Mouse (Mus musculus) left cerebral cortex, adult 9 months (tissue): ENCODE results near the gene Plcl2.

Source experiments
- DNase-seq, 2 experiments: peaks; one replicate each; pipeline ENCODE4 v3.0.0; 2022; ENCODE audit warnings: low spot score in 2 of 2

The Plcl2 gene

DNA sequence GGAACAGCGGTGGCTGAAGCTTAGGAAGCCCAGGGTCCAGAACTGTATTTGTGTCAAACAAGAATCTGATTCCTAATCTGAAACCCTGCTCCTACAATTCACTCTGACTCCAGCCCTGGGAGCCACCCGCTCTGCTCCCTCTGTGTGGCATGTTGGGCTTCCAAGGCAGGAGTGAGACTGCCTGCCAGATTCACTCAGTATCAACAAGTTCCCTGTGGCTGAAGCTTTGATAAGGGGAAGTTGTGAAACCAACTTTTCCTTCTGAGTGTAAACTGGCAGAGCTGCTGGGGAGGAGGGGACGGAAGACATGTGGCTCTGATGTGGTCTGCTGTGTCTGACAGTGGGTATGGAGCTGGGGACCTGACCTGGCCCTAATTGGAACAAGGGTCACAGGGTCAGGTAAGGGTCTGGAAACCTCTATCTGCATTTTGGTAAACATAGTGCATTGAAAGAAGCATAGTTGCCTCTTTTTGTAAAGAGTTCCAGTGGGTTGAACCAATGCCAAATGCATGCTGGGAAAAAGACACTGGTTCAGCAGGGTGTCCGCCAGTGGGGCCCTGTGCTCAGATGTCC, 226.3 kb downstream of the Plcl2 start:
- no peak for DNase-seq

GRCm38 (mm10) chr17:50735955-50736533, 226.8 kb downstream of the Plcl2 start:
- DNase-seq, result no peak

DNA sequence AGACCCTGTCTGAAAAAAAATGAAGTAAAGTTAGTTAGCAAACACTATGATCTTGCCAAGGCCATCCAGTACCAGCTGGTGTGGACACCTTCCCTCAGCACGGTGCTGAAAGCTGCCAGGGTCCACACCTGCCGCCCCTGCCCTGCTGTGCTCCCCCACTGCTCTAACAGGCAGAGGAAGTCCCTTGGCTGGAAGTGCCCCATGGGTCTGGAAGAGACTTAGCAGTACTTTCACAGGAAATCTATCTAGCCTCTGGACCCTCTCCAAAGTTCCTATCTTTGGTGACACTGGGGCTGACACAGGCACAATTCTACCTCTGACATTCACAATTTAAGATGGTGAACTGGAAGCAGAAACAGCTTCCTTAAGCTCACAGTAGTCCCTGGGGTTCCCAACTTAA, 227.9 kb downstream of the Plcl2 start:
- DNase-seq, result no peak
